Mouse (Mus musculus) neutrophil, adult 65 days (primary cell): Measurements from ENCODE around the gene Serpinb1a. TPM values are rescaled to one million over a fixed set of nuclear protein-coding genes. Genes with fewer than 3 reads are reported as not detected.

ENCODE experiments used
- total RNA-seq: library from RNA; stranded (reverse); gene quantifications from 2 replicates; pipeline ENCODE4 v1.2.4, GENCODE M21; 2023

Serpinb1a gene
- total RNA-seq, result 322 and 334 TPM in 2 replicates

DNA sequence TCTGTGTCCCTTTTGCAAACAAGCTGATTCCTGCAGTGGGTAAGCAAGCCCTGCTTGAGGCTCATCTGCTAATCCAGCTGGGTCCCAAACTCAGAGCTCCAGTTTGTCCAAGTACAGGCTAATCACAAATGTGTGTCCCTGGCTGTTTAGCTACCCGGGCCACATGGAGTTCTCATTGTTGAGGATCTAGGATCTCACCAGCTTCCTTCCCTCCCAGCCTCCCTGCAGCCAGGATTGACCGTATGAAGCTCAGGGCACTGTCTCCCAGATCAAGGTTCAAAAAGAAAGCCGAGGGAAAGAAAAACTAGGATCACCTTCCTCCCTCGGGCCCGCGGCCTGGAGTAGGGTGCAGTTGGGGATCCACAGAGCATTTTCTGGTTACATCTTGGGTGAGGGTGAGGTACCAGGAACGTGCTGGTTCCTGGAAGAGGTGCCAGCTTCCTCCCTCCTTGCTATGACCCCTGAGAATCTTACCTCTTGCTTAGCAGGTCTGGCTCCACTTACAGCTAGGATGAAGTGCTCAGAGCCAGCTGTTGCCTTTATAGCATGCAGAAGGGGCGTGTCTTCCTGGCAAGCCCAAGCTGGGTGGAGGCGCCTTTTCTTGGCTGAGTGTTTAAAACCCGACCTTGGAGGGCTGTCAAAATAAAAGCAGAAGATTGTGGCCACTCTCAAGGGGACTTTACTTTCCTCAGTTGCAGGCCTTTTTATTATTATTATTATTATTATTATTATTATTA is at the start of gene Serpinb1a:
Serpinb1a (minus strand) TSS at position 518 of the 737 bp plus-strand sequence.

GRCm38 (mm10) chr13:32898111-32898510 is 47.1 kb upstream of the Serpinb1a start, which contains the start of gene Serpinb1c:
Gene Serpinb1c, minus strand, starts transcription at chr13:32898211.

GRCm38 (mm10) chr13:32802259-32803081 is 48.5 kb downstream of the Serpinb1a start, which contains the start of gene D930007J09Rik:
Gene D930007J09Rik, minus strand, starts transcription at chr13:32802849.

DNA sequence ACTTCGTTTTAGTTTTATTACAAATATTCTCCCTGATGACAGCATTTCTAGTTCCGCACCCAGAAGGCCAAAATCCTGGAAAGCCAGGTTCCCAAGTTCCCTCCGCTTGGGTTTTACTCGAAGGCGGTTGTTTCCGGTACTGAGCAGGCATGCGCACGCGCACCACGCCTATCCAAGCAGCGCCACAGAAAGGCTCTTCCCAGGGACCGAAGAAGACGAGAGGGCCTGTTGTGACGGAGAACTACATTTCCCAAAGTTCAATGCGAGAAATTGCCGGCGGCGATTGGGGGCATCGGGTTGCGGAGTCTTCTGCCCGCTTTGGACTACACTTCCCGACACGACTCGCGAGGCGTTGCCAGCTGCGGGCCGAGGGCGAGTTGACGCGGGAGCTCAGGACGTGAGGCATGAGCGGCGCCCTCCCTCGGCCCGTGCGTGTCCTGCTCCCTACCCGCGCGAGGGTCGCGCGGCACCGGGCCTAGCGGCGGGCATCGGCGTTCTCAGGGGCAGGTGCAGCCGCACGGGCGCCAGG is 49.2 kb downstream of the Serpinb1a start, which contains the start of gene Wrnip1:
Wrnip1 (plus strand) TSS at position 346 of the 529 bp plus-strand sequence.

Other genes with a start within 250 kb of the Serpinb1a start
- not detected in 2 replicates for gene Mylk4, start 67.2 kb downstream of the Serpinb1a start, total RNA-seq
- 8.7 and 9.3 TPM in 2 replicates for gene Wrnip1, start 49.1 kb downstream of the Serpinb1a start, total RNA-seq
- not detected in 2 replicates for gene D930007J09Rik, start 48.3 kb downstream of the Serpinb1a start, total RNA-seq
- not detected in 2 replicates for gene Serpinb1c, start 47.0 kb upstream of the Serpinb1a start, total RNA-seq
- not detected in 2 replicates for gene Serpinb6b, start 114.0 kb upstream of the Serpinb1a start, total RNA-seq
- gene Serpinb9, start 152.1 kb upstream of the Serpinb1a start, total RNA-seq, result 0.23 and 0.25 TPM in 2 replicates
- gene Serpinb9b, start 176.2 kb upstream of the Serpinb1a start, total RNA-seq, result not detected in 2 replicates
- gene Serpinb1b, start 227.4 kb upstream of the Serpinb1a start, total RNA-seq, result not detected in 2 replicates